9 mouse cellular contexts compared by ENCODE assay signal in the genomic region with DNA sequence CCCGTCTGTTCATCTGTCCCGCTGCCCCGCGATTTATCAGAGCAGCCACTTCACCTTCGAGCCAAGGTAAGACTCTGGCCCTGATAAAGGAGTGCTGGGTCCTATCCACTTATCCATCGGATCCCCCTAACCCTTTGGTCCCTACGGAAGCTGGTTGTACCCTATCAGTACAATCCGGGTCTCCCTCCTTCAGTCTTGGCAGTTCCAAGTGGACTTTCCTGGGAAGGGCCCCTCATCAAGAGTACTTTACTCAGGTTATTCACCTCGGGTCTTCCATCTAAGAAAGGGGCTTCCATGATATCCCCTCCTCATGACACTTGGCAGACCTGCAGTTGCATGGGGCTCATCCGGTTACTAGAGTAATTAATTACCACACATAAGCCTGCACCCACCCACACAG. TPM values are rescaled to one million over a fixed set of nuclear protein-coding genes. Genes with fewer than 3 reads are reported as not detected.
DNase-seq lines count a peak whose midpoint lies in the region; ATAC-seq and TF ChIP-seq lines count a peak whose summit lies in the region.
"Had no signal": no experiment of that assay in that cellular context is flagged by ENCODE, and none has a peak within 500 bp of the region (broad histone marks: within the 10 kb centered on the region; RNA-seq: fewer than 3 reads in every experiment).

No protein-coding gene starts in this region.

- TF ChIP-seq EP300 in lung, postnatal 0 days (IDR thresholded peaks at IDR 0.05) = no peak

- no peak overlapping the region for H3K9ac ChIP-seq in lung, postnatal 0 days (replicated peaks; ENCODE audit: low read depth)
- no peak overlapping the region for H3K9ac ChIP-seq in limb, embryonic 12.5 days (replicated peaks)
- no peak overlapping the region; the same call in 1 of the 2 replicates for H3K9ac ChIP-seq in stomach, embryonic 14.5 days (replicated peaks; ENCODE audit: low read depth, low read length)

- H3K27me3 ChIP-seq in lung, postnatal 0 days (replicated peaks; ENCODE audit: insufficient read depth, low read length) = no peaks in the 10 kb centered on the region
- peaks cover 64% of the 10 kb centered on the region for H3K27me3 ChIP-seq in limb, embryonic 12.5 days
- peaks cover 9% of the 10 kb centered on the region for H3K27me3 ChIP-seq in stomach, embryonic 14.5 days (ENCODE audit: control insufficient read depth, insufficient read depth, low read length)

- no peaks in the 10 kb centered on the region for H3K36me3 ChIP-seq in lung, postnatal 0 days (ENCODE audit: insufficient read depth, low read length)
- H3K36me3 ChIP-seq in limb, embryonic 12.5 days = no peaks in the 10 kb centered on the region
- H3K36me3 ChIP-seq in stomach, embryonic 14.5 days (ENCODE audit: control insufficient read depth, insufficient read depth, low read length) = no peaks in the 10 kb centered on the region

- no peak overlapping the region for H3K27ac ChIP-seq in lung, postnatal 0 days (ENCODE audit: low read length)
- no peak overlapping the region for H3K27ac ChIP-seq in limb, embryonic 12.5 days
- H3K27ac ChIP-seq in stomach, embryonic 14.5 days (ENCODE audit: low read length) = no peak overlapping the region

- WGBS in lung, postnatal 0 days = 8% methylated on average over 10 of the region's 10 CpGs
- 19% methylated on average over 10 of the region's 10 CpGs for WGBS in limb, embryonic 12.5 days
- 20% methylated on average over 10 of the region's 10 CpGs for WGBS in stomach, embryonic 14.5 days

- H3K4me3 ChIP-seq in lung, postnatal 0 days (ENCODE audit: low read depth, low read length) = peak overlapping the region; percentile 35; the same call in 1 of the 2 replicates
- peak overlapping the region; percentile 41 for H3K4me3 ChIP-seq in limb, embryonic 12.5 days (replicated peaks)
- peak overlapping the region; percentile 29 for H3K4me3 ChIP-seq in stomach, embryonic 14.5 days (ENCODE audit: low read depth, low read length)

- no peak for ATAC-seq in lung, postnatal 0 days
- no peak; the same call in 1 of the 2 replicates for ATAC-seq in limb, embryonic 12.5 days (ENCODE audit: insufficient number of reproducible peaks, insufficient read depth, low FRiP score, low TSS enrichment, low read depth)
- ATAC-seq in stomach, embryonic 14.5 days (ENCODE audit: insufficient number of reproducible peaks, insufficient read depth, low FRiP score, low read depth) = peak; percentile 2; the same call in 1 of the 2 replicates
- ATAC-seq in inflammation-experienced regulatory T-cells, adult 6 months = no peak

- no peaks in the 10 kb centered on the region; the same call in 1 of the 2 replicates for H3K4me1 ChIP-seq in lung, postnatal 0 days (ENCODE audit: insufficient read depth, low read depth, low read length)
- peaks cover 6% of the 10 kb centered on the region; the same call in 1 of the 2 replicates for H3K4me1 ChIP-seq in limb, embryonic 12.5 days (replicated peaks)
- peaks cover 4% of the 10 kb centered on the region; the same call in 1 of the 2 replicates for H3K4me1 ChIP-seq in stomach, embryonic 14.5 days (ENCODE audit: control insufficient read depth, insufficient read depth, low read length)

- TF ChIP-seq CTCF in lung, postnatal 0 days (IDR thresholded peaks at IDR 0.05) = no peak

- H3K4me2 ChIP-seq in lung, postnatal 0 days (replicated peaks; ENCODE audit: low read depth, low read length) = peak overlapping the region; percentile 57
- peak overlapping the region; percentile 66 for H3K4me2 ChIP-seq in limb, embryonic 12.5 days
- H3K4me2 ChIP-seq in stomach, embryonic 14.5 days (replicated peaks; ENCODE audit: low read depth, low read length) = peak overlapping the region; percentile 64

- DNase-seq in cerebellum, adult 9-10 months = peak; percentile 47
- DNase-seq in cerebellum, postnatal 14 days = no peak
- DNase-seq in lung, postnatal 0 days (ENCODE audit: low spot score) = no peak
- no peak for DNase-seq in lung, postnatal 10 days
- DNase-seq in gastrocnemius, postnatal 25 days = no peak

- H3K9me3 ChIP-seq in lung, postnatal 0 days (ENCODE audit: low read length) = no peaks in the 10 kb centered on the region
- H3K9me3 ChIP-seq in limb, embryonic 12.5 days = no peaks in the 10 kb centered on the region
- no peaks in the 10 kb centered on the region for H3K9me3 ChIP-seq in stomach, embryonic 14.5 days (ENCODE audit: control insufficient read depth, low read depth, low read length)

RNA-seq across cellular contexts. Expression of a gene that starts 0.4 kb away (rescaled TPM):
- 0.04 TPM in 2 replicates for polyA plus RNA-seq in lung, postnatal 0 days (2015; fragmentation: Nextera tagmentation; extraction: Ambion mirVana)
- polyA plus RNA-seq in limb, embryonic 12.5 days (2016; fragmentation: Nextera tagmentation; extraction: Ambion mirVana) = 0.04 and 0.05 TPM in 2 replicates
- 0.09 and 0.18 TPM in 2 replicates for polyA plus RNA-seq in stomach, embryonic 14.5 days (2014; fragmentation: Nextera tagmentation; extraction: Ambion mirVana)
- polyA plus RNA-seq in inflammation-experienced regulatory T-cells, adult 6 months (2017; shearing (Covaris generic)) = under 1 TPM in 1 of 3 experiments, not detected in 2; 0.12 TPM
- under 1 TPM; 0.08 to 0.13 TPM for total RNA-seq in gastrocnemius, postnatal 25 days (2021)

RNA-seq across cellular contexts. Expression of a gene that starts 12.3 kb away (rescaled TPM):
- not detected in 2 replicates for polyA plus RNA-seq in lung, postnatal 0 days (2015; fragmentation: Nextera tagmentation; extraction: Ambion mirVana)
- polyA plus RNA-seq in limb, embryonic 12.5 days (2016; fragmentation: Nextera tagmentation; extraction: Ambion mirVana) = not detected in 2 replicates
- not detected in 2 replicates for polyA plus RNA-seq in stomach, embryonic 14.5 days (2014; fragmentation: Nextera tagmentation; extraction: Ambion mirVana)
- not detected for polyA plus RNA-seq in inflammation-experienced regulatory T-cells, adult 6 months (2017; shearing (Covaris generic))
- total RNA-seq in gastrocnemius, postnatal 25 days (2021) = not detected
- total RNA-seq: heart, postnatal 36 days had no signal

RNA-seq across cellular contexts. Expression of a gene that starts 35.0 kb away (rescaled TPM):
- polyA plus RNA-seq in lung, postnatal 0 days (2015; fragmentation: Nextera tagmentation; extraction: Ambion mirVana) = 3.5 and 3.9 TPM in 2 replicates
- 9.3 and 9.8 TPM in 2 replicates for polyA plus RNA-seq in limb, embryonic 12.5 days (2016; fragmentation: Nextera tagmentation; extraction: Ambion mirVana)
- 9.7 and 10.5 TPM in 2 replicates for polyA plus RNA-seq in stomach, embryonic 14.5 days (2014; fragmentation: Nextera tagmentation; extraction: Ambion mirVana)
- polyA plus RNA-seq in inflammation-experienced regulatory T-cells, adult 6 months (2017; shearing (Covaris generic)) = 1 to 10 TPM; 4.9 to 6.3 (median 5.7) TPM
- 1 to 10 TPM; 3.4 to 3.6 TPM for total RNA-seq in gastrocnemius, postnatal 25 days (2021)

RNA-seq across cellular contexts. Expression of a gene that starts 43.5 kb away (rescaled TPM):
- polyA plus RNA-seq in lung, postnatal 0 days (2015; fragmentation: Nextera tagmentation; extraction: Ambion mirVana) = 15.3 and 17.0 TPM in 2 replicates
- 5.1 and 5.4 TPM in 2 replicates for polyA plus RNA-seq in limb, embryonic 12.5 days (2016; fragmentation: Nextera tagmentation; extraction: Ambion mirVana)
- polyA plus RNA-seq in stomach, embryonic 14.5 days (2014; fragmentation: Nextera tagmentation; extraction: Ambion mirVana) = 2.3 TPM in 2 replicates
- under 1 TPM in 2 of 3 experiments, not detected in 1; 0.12 to 0.52 TPM for polyA plus RNA-seq in inflammation-experienced regulatory T-cells, adult 6 months (2017; shearing (Covaris generic))
- 1,000 to 10,000 TPM; 1,026 to 1,397 TPM for total RNA-seq in gastrocnemius, postnatal 25 days (2021)
